Mouse (Mus musculus) limb, embryonic 13.5 days (tissue): ENCODE results near the gene Gid4. TPM values are rescaled to one million over a fixed set of nuclear protein-coding genes. Genes with fewer than 3 reads are reported as not detected.

Experiments
- ATAC-seq: fragments of 200-750 bp; cut with Nextera tagmentation; 2 replicates; pipeline ENCODE4 v1.8.0; 2017; ENCODE audit warnings: low read depth, moderate number of reproducible peaks, moderate TSS enrichment; ENCODE audit not compliant: low FRiP score
- H3K27ac ChIP-seq: fragments of 300-500 bp; sonication (generic); 2 replicates; pipeline ENCODE4 v1.5.1; 2015; ENCODE audit warnings: inconsistent platforms, mild to moderate bottlenecking, moderate library complexity
- H3K27me3 ChIP-seq: fragments of 300-500 bp; sonication (generic); 2 replicates; pipeline ENCODE4 v1.6.1; 2015; ENCODE audit warnings: mild to moderate bottlenecking, inconsistent platforms
- H3K36me3 ChIP-seq: fragments of 300-500 bp; sonication (generic); 2 replicates; pipeline ENCODE4 v1.6.1; 2015; ENCODE audit warnings: inconsistent platforms, mild to moderate bottlenecking, moderate library complexity
- H3K4me1 ChIP-seq: fragments of 300-500 bp; sonication (generic); 2 replicates; pipeline ENCODE4 v1.6.1; 2015; ENCODE audit warnings: inconsistent platforms
- H3K4me2 ChIP-seq: fragments of 300-500 bp; sonication (generic); replicated peaks from 2 replicates; pipeline ENCODE4 v1.6.1; 2015; ENCODE audit warnings: inconsistent platforms, mild to moderate bottlenecking, moderate library complexity
- H3K4me3 ChIP-seq: fragments of 300-500 bp; sonication (generic); 2 replicates; pipeline ENCODE4 v1.5.1; 2015; ENCODE audit warnings: moderate library complexity, mild to moderate bottlenecking, inconsistent platforms
- H3K9ac ChIP-seq: fragments of 300-500 bp; sonication (generic); 2 replicates; pipeline ENCODE4 v1.6.1; 2015; ENCODE audit warnings: mild to moderate bottlenecking, inconsistent platforms
- H3K9me3 ChIP-seq: fragments of 300-500 bp; sonication (generic); 2 replicates; pipeline ENCODE4 v1.6.1; 2016; ENCODE audit warnings: inconsistent platforms
- WGBS: fragments of 180-500 bp; shearing (Covaris S2); methylation state at CpG from one replicate; pipeline ENCODE4 v1.1.7; 2015; 5-methylcytosine and 5-hydroxymethylcytosine counted together
- polyA plus RNA-seq: library from polyadenylated mRNA; unstranded; fragments of >200 nt; fragmentation: Nextera tagmentation; extraction: Ambion mirVana; gene quantifications from 2 replicates; pipeline ENCODE4 v1.2.1, GENCODE M21; 2015

Gene Gid4
- polyA plus RNA-seq, result 23.5 and 24.9 TPM in 2 replicates

DNA sequence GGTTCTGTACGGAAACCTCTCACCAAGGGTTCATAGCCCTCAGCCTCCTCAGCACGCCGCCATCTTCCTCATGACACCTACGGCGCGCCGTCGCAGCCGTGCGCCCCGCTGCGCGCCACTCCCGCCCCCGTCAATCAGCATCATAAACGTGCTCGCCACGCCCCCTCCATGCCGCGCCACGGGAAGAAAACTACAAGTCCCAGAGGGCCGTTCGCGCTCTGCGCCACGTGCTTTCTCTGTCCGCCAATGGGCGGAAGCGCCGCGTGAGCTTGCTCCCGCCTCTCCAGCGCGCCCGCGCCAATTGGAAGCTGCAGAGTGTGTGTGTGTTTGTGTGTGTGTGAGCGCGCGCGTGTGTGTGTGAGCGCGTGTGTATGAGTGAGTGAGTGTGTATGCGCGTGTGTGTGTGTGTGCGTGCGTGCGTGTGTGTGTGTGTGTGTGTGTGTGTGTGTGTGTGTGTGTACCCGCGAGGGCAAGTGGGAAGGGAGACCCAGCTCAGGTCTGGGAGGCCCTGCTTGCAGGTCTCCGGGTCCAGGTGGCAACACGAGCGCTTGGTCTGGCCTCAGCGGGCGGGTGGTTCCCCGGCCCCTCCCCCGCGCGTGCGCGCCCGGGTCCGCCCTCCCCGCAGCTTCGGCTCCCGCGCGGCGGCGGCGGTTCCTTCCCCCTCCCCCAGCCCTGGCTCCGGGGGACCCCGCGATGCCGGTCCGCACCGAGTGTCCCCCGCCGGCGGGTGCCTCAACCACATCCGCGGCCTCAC is at the start of gene Gid4:
Gene Gid4 (plus strand): TSS at position 183 of the 754 bp plus-strand sequence.
- Histone ChIP-seq H3K9ac (peak within 1 kb of the TSS; percentile 89), H3K36me3 (no peaks in the 10 kb centered on the region), H3K4me3 (peak within 1 kb of the TSS; percentile 62), H3K9me3 (no peaks in the 10 kb centered on the region), H3K4me2 (peak within 1 kb of the TSS; percentile 95), H3K4me1 (peaks cover 28% of the 10 kb centered on the region), H3K27ac (peak within 1 kb of the TSS; percentile 90), H3K27me3 (no peaks in the 10 kb centered on the region)
- WGBS, result under 1% methylated on average over 53 of the region's 81 CpGs
- ATAC-seq, result peak; percentile 97

DNA sequence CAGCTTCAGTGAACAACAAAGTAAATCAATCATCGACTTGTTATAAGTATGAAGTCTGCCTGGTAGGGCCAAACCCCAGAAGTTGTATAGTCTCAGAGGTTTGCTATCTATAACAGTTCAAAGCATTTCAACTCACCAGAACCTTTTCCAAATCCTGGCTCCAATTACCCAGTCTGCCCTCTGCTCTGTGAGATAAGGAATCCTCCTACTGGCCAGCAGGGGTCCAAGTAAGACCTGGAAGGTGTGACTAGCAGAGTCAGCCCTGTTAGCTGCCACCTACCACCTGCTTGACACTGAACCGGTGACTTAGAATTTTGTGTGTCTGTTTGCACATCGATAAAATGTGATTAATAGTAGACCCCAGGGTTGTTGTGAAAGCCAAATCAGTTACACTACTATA is 49.7 kb upstream of the Gid4 start:
- Histone ChIP-seq H3K27ac (peak overlapping the region; percentile 84; the same call in 1 of the 2 replicates), H3K4me2 (no peak overlapping the region), H3K4me3 (no peak overlapping the region), H3K27me3 (no peaks in the 10 kb centered on the region), H3K9ac (no peak overlapping the region), H3K36me3 (no peaks in the 10 kb centered on the region), H3K4me1 (peaks cover 23% of the 10 kb centered on the region), H3K9me3 (no peaks in the 10 kb centered on the region)
- 66% methylated on average over 3 of the region's 3 CpGs for WGBS
- ATAC-seq, result no peak

DNA sequence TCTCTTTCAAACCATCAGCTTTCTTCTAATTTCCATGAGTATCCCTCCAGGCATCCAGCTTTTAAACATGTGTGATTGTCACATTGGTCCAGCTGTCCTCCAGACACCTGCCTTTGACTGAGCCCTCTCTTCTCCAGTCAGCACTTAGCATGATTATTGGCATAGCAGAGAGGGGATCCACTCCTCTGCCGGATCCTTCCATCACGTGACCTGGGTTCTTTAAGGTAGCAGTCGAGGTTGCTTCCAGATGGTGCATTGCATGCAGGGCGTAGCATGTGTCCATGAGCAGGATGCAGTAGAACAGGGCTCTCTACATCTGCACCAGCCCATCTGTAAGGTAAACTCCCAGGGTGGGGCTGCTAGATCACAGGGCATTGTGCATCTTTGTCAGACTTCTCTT is 48.0 kb upstream of the Gid4 start:
- Histone ChIP-seq H3K4me3 (no peak overlapping the region), H3K9ac (no peak overlapping the region), H3K4me1 (peaks cover 23% of the 10 kb centered on the region), H3K36me3 (no peaks in the 10 kb centered on the region), H3K9me3 (no peaks in the 10 kb centered on the region), H3K27me3 (no peaks in the 10 kb centered on the region), H3K27ac (no peak overlapping the region), H3K4me2 (no peak overlapping the region)
- no peak for ATAC-seq
- 61% methylated on average over 4 of the region's 4 CpGs for WGBS

DNA sequence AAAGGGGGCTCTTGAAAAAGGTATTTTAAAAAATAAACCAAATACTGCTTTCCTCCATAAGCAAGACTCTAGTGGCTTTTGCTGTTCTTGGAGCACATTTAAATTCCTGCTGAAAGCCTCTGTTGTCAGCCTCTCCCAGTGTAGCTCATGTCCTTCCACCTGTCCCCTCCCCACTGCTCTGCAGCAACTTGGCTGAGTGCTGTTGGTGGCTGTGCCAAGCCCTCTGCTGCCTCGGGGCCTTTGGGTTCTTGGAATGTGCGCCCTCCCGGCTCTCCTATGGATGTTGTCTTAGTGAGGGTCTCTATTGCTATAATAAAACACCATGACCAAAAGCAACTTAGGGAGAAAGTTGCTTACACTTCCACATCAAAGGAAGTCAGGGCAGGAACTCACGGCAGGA is 47.5 kb upstream of the Gid4 start:
- no peaks in the 10 kb centered on the region for H3K27me3 ChIP-seq
- WGBS, result 36% methylated on average over 4 of the region's 4 CpGs
- no peak overlapping the region for H3K4me2 ChIP-seq
- no peaks in the 10 kb centered on the region for H3K9me3 ChIP-seq
- H3K27ac ChIP-seq, result no peak overlapping the region
- H3K9ac ChIP-seq, result no peak overlapping the region
- no peak overlapping the region for H3K4me3 ChIP-seq
- H3K36me3 ChIP-seq, result no peaks in the 10 kb centered on the region
- ATAC-seq, result no peak
- H3K4me1 ChIP-seq, result peaks cover 23% of the 10 kb centered on the region

DNA sequence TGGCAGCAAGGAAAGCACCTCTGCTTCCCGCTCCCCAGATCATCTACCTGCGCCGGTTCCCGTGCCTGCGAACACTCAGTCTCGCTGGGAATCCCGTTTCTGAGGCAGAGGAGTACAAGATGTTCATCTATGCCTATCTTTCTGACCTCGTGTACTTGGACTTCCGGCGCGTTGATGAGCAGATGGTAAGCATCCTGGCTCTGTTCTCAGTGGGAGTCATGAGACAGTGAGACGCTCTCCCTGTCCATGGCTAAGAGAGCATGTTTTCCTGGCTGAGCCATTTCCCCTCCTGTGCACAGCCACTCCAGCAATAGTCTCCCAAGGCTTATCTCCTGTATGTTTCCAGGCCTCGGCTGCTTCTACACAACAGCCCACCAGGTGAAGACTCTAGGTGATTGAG is 46.5 kb upstream of the Gid4 start:
- H3K4me3 ChIP-seq, result no peak overlapping the region
- 85% methylated on average over 13 of the region's 13 CpGs for WGBS

GRCm38 (mm10) chr11:60374481-60374880 is 42.5 kb upstream of the Gid4 start:
- no peaks in the 10 kb centered on the region for H3K4me1 ChIP-seq
- H3K4me3 ChIP-seq, result no peak overlapping the region
- ATAC-seq, result no peak
- no peak overlapping the region for H3K27ac ChIP-seq
- no peaks in the 10 kb centered on the region for H3K27me3 ChIP-seq
- no peak overlapping the region for H3K4me2 ChIP-seq
- no peaks in the 10 kb centered on the region for H3K36me3 ChIP-seq
- 0 out of 2 replicates have a peak overlapping the region, but pooled peaks have one; percentile 25 for H3K9ac ChIP-seq
- no peaks in the 10 kb centered on the region for H3K9me3 ChIP-seq
- WGBS, result 67% methylated on average over 6 of the region's 6 CpGs

More for the DNA sequence above, 46.5 kb upstream of the Gid4 start:
- H3K27ac ChIP-seq, result no peak overlapping the region
- no peaks in the 10 kb centered on the region for H3K27me3 ChIP-seq
- H3K4me1 ChIP-seq, result peaks cover 21% of the 10 kb centered on the region
- H3K4me2 ChIP-seq, result no peak overlapping the region
- no peaks in the 10 kb centered on the region for H3K36me3 ChIP-seq
- no peak for ATAC-seq
- H3K9ac ChIP-seq, result no peak overlapping the region
- H3K9me3 ChIP-seq, result no peaks in the 10 kb centered on the region

- H3K9me3 ChIP-seq, result no peaks in the 10 kb centered on the region
- H3K9ac ChIP-seq, result no peak overlapping the region
- ATAC-seq, result no peak
- H3K4me3 ChIP-seq, result no peak overlapping the region
- H3K36me3 ChIP-seq, result no peaks in the 10 kb centered on the region
- WGBS, result 90% methylated on average over 6 of the region's 6 CpGs
- H3K4me1 ChIP-seq, result peaks cover 10% of the 10 kb centered on the region
- H3K27me3 ChIP-seq, result no peaks in the 10 kb centered on the region
- no peak overlapping the region for H3K27ac ChIP-seq
- no peak overlapping the region for H3K4me2 ChIP-seq
Observed at GRCm38 (mm10) chr11:60383518-60383917, 33.4 kb upstream of the Gid4 start.

DNA sequence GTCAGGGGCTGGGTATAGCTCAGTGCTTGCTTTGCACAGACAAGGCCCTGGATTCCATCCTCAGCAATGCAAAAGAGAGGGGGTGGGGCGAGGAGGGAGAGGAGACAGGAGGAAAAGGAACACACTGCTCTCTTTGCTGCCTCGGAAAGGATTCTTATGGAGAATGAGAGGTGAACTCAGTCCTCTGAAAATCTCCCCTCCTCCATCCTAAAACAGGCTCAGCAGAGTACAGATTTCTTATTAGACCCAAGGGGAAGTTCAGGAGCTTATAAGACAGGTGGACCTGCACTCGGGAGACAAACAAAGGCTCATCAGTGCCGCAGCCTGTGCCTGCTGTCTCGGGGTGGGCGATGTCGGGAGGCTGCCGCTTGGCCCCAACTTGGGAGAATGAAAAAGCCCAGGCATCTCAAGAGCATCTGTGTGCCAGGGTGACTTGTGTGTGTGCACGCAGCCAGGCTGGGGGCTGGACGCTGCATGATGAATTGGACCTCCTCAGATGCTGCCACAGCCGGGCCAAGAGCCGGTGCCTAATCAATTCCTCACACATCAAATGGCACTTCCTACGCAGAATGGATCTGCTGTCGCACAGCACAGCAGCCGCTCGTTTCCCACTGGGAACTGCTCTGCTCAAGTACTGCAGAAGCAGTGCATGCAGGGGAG is 32.1 kb upstream of the Gid4 start:
- no peak overlapping the region for H3K27ac ChIP-seq
- peaks cover 10% of the 10 kb centered on the region for H3K4me1 ChIP-seq
- ATAC-seq, result no peak
- WGBS, result 6% methylated on average over 16 of the region's 16 CpGs
- H3K4me3 ChIP-seq, result no peak overlapping the region
- no peaks in the 10 kb centered on the region for H3K9me3 ChIP-seq
- no peaks in the 10 kb centered on the region for H3K36me3 ChIP-seq
- H3K27me3 ChIP-seq, result no peaks in the 10 kb centered on the region
- H3K9ac ChIP-seq, result peak overlapping the region; percentile 53
- peak overlapping the region; percentile 49 for H3K4me2 ChIP-seq

GRCm38 (mm10) chr11:60385946-60386345 is 31.0 kb upstream of the Gid4 start:
- Histone ChIP-seq H3K9ac (no peak overlapping the region), H3K4me3 (no peak overlapping the region), H3K36me3 (no peaks in the 10 kb centered on the region), H3K27me3 (no peaks in the 10 kb centered on the region), H3K9me3 (no peaks in the 10 kb centered on the region), H3K4me1 (peaks cover 10% of the 10 kb centered on the region), H3K4me2 (no peak overlapping the region), H3K27ac (no peak overlapping the region)
- WGBS, result 78% methylated on average over 5 of the region's 5 CpGs
- no peak for ATAC-seq

- H3K27ac ChIP-seq, result no peak overlapping the region
- H3K9me3 ChIP-seq, result no peaks in the 10 kb centered on the region
- no peak overlapping the region for H3K9ac ChIP-seq
- no peak overlapping the region for H3K4me2 ChIP-seq
- no peak for ATAC-seq
- 86% methylated on average over 2 of the region's 2 CpGs for WGBS
- no peaks in the 10 kb centered on the region for H3K27me3 ChIP-seq
- no peaks in the 10 kb centered on the region for H3K36me3 ChIP-seq
- no peak overlapping the region for H3K4me3 ChIP-seq
- H3K4me1 ChIP-seq, result peaks cover 10% of the 10 kb centered on the region
Observed at GRCm38 (mm10) chr11:60387944-60388343, 29.0 kb upstream of the Gid4 start.

DNA sequence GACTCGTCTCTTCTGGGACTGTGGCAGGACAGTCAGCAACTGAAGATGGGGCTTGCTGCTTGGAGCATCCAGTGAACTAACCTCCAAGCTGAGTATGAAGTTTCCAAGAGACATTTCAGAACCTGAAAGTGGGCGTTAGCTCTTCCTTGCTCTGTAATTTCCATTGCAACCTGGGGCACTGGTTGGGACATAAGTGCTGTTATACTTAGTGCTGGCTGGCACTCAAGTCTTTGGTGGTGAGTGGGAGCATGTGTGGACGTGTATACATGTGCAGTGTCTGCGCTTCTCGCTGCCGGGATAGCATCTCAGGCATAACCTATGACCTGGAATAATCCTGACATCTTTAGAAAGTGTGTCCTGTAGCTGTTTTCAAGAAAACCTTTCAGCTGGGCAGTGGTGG is 25.6 kb upstream of the Gid4 start:
- WGBS, result 77% methylated on average over 6 of the region's 6 CpGs

DNA sequence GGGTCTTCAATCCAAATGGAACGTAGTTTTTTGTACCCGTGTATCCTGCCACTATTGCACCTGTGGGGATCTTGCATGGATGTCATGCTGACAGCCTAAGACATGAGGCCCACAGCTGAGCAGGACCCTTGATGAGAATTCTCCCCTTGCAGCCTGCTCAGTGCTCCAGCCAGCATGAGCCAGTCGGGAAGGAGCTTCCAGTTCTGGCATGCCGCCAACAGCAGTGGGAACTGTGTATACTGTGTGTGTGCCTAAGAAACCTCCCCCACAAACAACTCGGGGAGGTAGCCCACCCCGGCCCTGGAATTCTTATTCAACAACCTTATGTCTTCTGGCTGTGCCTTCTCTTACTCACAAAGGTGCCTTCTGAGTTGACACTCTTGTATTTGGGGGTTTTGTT is 20.4 kb upstream of the Gid4 start:
- 0 out of 2 replicates have a peak, but pooled peaks have one; percentile 51 for ATAC-seq
- Histone ChIP-seq H3K4me3 (no peak overlapping the region), H3K27me3 (no peaks in the 10 kb centered on the region), H3K4me2 (no peak overlapping the region), H3K36me3 (peaks cover 21% of the 10 kb centered on the region), H3K9ac (no peak overlapping the region), H3K27ac (no peak overlapping the region), H3K4me1 (peaks cover 5% of the 10 kb centered on the region; the same call in 1 of the 2 replicates), H3K9me3 (no peaks in the 10 kb centered on the region)
- 59% methylated on average over 6 of the region's 6 CpGs for WGBS

More for the DNA sequence above, 25.6 kb upstream of the Gid4 start:
- Histone ChIP-seq H3K4me1 (no peaks in the 10 kb centered on the region), H3K9ac (no peak overlapping the region), H3K27ac (no peak overlapping the region), H3K4me2 (no peak overlapping the region), H3K9me3 (no peaks in the 10 kb centered on the region), H3K4me3 (no peak overlapping the region), H3K36me3 (no peaks in the 10 kb centered on the region), H3K27me3 (no peaks in the 10 kb centered on the region)
- no peak for ATAC-seq
